Mouse (Mus musculus): ENCODE measurements around the gene Dusp13. TPM values are rescaled to one million over a fixed set of nuclear protein-coding genes. Genes with fewer than 3 reads are reported as not detected.

The Dusp13 gene
- total RNA-seq (2015) = not detected in 2 replicates
- total RNA-seq (2017) = not detected in 2 replicates

GRCm38 (mm10) chr14:21750881-21751542 is at the start of gene Dusp13:
TSS of gene Dusp13 (minus strand) at chr14:21751181.
- ATAC-seq (ENCODE audit: poor library complexity, severe bottlenecking) = peak; percentile 69

GRCm38 (mm10) chr14:21800641-21801040 is 49.7 kb upstream of the Dusp13 start:
- no peak for ATAC-seq (ENCODE audit: poor library complexity, severe bottlenecking)

- no peak for ATAC-seq (ENCODE audit: poor library complexity, severe bottlenecking)
Measured at GRCm38 (mm10) chr14:21792250-21792649, 41.3 kb upstream of the Dusp13 start.

- ATAC-seq (ENCODE audit: poor library complexity, severe bottlenecking) = no peak
Measured at GRCm38 (mm10) chr14:21791722-21792121, 40.7 kb upstream of the Dusp13 start.

- no peak for ATAC-seq (ENCODE audit: poor library complexity, severe bottlenecking)
Measured at GRCm38 (mm10) chr14:21790585-21791251, 39.7 kb upstream of the Dusp13 start.

GRCm38 (mm10) chr14:21788121-21788520 is 37.1 kb upstream of the Dusp13 start:
- ATAC-seq (ENCODE audit: poor library complexity, severe bottlenecking) = no peak

- ATAC-seq (ENCODE audit: poor library complexity, severe bottlenecking) = no peak
Measured at GRCm38 (mm10) chr14:21787374-21787773, 36.4 kb upstream of the Dusp13 start.

DNA sequence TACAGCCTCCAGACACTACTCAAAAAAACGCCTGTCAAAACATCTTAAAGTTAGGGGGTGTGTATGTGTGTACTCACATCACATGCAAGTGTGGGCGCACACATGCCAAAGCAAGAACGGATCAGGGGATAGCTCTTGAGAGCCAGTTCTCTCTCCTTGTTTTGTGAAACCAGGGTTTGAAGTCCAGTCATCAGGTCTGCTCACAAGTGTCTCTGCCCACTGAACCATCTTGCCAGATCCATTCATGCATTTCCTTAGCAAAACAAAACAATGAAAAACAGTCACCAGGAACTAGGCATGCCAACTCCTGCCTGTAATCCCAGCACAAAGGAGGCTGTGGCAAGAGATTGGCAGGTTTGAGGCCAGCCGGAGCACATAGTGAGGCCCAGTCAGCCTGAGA is 35.5 kb upstream of the Dusp13 start:
- no peak for ATAC-seq (ENCODE audit: poor library complexity, severe bottlenecking)

DNA sequence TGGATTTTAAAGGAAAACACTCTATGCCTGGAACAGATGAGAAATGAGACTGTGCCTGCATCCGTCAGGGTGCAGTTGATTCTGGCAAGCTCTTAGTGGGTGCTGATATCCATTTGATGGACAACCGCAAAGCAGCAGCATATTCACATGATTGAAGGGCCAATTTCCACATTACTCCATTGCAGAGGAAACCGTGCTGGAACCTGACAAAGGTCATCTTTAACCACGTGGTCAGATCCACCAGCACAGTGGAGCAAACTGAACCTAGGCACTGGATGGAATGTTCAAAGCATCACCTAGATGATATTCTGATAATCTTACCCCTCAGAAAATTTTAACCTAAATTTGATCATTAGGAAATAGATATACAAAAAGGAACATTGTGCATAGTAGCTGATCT is 25.2 kb upstream of the Dusp13 start:
- no peak for ATAC-seq (ENCODE audit: poor library complexity, severe bottlenecking)

GRCm38 (mm10) chr14:21773946-21774345 is 23.0 kb upstream of the Dusp13 start:
- ATAC-seq (ENCODE audit: poor library complexity, severe bottlenecking) = no peak

GRCm38 (mm10) chr14:21772506-21773281 is 21.7 kb upstream of the Dusp13 start:
- ATAC-seq (ENCODE audit: poor library complexity, severe bottlenecking) = no peak

DNA sequence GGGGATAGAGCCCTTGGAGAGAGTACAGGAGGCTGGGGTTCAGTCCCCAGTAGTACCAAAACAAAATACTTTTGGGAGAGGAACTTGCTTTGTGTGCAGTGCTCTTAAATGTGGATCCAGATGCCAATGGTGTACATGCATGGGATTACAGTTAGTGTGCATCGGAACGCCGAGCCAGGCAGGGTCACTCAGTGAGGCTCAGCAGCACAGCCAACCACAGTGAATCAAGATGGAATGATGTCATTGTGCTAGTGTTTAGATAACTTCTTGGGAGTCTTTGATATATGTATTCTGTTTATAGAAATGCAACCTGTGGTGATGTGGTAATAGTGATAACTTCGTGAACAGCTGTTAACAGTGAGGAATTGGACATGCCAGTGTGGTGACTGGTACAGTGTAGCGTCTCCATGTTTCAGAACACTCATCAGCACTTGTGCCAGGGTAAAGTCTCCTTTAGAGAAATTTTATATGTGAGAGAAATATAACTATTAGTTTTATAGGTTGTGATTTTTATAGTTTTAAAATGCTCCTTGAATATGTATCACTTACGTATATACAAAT is 15.5 kb upstream of the Dusp13 start:
- no peak for ATAC-seq (ENCODE audit: poor library complexity, severe bottlenecking)

GRCm38 (mm10) chr14:21765754-21766397 is 14.9 kb upstream of the Dusp13 start:
- ATAC-seq (ENCODE audit: poor library complexity, severe bottlenecking) = no peak

DNA sequence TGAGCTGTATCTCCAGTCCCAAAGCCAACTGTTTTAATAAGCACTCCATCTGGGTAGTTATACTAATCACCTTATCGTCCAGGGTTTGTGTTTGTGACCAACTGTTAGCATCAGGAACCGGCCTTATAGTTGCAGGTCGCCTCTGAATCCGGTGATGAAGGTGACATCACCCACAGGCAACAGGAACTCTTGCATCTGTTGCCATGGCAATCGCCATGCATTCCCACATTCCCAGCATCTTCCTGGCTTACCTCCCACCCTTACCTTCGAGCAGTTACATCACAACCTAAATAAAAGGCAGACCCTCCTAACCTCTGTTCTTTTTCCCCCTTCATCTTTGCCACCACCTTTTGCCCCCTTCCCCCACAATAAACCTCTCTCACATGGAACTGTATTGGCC is 13.7 kb upstream of the Dusp13 start:
- no peak for ATAC-seq (ENCODE audit: poor library complexity, severe bottlenecking)

DNA sequence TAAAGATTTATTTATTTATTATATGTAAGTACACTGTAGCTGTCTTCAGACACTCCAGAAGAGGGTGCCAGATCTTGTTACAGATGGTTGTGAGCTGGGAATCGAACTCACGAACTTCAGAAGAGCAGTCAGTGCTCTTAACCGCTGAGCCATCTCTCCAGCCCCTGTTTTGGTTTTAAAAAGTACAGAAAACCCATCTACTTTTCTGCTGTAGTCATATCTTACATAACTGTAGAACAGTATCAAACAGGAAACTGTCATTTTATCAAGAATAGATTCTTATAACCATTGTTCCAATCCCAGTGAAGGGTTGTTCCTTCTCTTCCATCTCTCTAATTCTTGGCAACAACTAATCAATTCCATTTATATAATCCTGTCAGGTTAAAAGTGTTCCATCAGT is 12.8 kb upstream of the Dusp13 start:
- ATAC-seq (ENCODE audit: poor library complexity, severe bottlenecking) = no peak

DNA sequence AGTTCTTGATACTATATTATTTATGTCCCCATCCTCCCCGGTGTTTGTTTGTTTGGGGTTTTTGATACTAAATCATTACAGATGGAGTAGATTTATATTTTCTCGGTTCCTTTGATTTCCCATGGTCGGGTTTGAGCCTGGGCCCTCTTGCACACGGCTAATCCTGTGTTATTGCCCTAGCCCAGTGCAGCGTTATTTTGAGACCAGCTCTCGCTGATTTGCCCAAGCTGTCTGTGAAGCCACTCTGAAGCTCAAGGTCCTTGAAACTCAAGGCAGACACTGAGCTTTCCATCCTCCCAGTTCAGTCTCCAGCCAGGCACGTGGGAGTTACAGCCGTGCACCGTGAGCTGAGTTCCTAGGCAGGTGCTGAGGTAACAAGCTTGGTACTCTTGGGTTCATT is 10.6 kb upstream of the Dusp13 start:
- no peak for ATAC-seq (ENCODE audit: poor library complexity, severe bottlenecking)

DNA sequence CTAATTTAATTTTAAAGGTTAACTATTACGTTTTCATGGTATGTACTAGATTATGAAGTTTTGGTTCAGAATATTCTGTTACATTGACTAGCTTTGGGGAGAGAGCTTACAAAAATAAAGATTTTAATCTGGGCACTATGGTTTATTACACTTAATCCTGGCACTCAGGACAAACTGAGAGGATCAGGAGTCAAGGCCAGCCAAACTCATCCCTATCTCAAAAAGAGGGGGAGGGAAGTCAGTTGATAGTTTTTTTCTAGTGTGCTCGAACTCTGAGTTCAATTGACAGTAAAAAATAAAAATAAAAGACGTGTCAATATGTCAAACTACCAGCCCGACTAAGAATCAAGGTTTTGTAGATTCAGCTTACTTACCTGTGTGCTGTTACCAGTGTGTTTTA is 2.4 kb upstream of the Dusp13 start:
- ATAC-seq (ENCODE audit: poor library complexity, severe bottlenecking) = no peak

DNA sequence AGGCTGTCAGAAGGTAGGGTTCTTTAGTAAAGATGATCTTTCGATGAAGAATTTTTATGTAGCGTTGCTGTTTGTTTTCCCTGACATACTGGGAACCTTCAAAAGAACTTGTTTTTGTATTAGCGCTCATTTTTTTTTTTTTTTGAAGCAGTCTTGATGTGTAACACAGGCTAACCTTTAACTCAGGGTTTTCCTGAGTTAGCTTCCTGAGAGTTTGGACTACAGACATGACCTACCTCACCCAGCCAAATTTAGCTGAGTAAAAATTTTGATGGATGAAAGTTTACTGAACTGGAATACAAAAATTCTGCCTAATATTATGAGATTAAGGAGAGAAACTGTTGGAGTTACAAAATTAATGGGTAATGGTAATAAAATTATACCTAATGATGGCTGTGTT is 1.4 kb upstream of the Dusp13 start:
- ATAC-seq (ENCODE audit: poor library complexity, severe bottlenecking) = no peak

- peak; percentile 88 for ATAC-seq (ENCODE audit: poor library complexity, severe bottlenecking)
Measured at GRCm38 (mm10) chr14:21750008-21750880, 737 bp downstream of the Dusp13 start, which contains the start of gene Samd8. TSS of gene Samd8 (plus strand) at chr14:21750531.
